Mouse (Mus musculus) ES-E14 (cell line): ENCODE results near the gene Il11ra1.
"Not testable (repeated sequence)": the region's sequence is repeated elsewhere in the genome, so short reads cannot be mapped to it uniquely, and the experiment has no call there.

ENCODE experiments used
- CHD2 ChIP-seq: IDR thresholded peaks from 2 replicates; pipeline ENCODE4 v1.6.1; 2014; ENCODE audit warnings: mild to moderate bottlenecking, low read depth, low read length, inconsistent platforms
- ZNF384 ChIP-seq: IDR thresholded peaks from 2 replicates; pipeline ENCODE4 v1.6.1; 2012; ENCODE audit warnings: low read depth, low read length, inconsistent platforms

DNA sequence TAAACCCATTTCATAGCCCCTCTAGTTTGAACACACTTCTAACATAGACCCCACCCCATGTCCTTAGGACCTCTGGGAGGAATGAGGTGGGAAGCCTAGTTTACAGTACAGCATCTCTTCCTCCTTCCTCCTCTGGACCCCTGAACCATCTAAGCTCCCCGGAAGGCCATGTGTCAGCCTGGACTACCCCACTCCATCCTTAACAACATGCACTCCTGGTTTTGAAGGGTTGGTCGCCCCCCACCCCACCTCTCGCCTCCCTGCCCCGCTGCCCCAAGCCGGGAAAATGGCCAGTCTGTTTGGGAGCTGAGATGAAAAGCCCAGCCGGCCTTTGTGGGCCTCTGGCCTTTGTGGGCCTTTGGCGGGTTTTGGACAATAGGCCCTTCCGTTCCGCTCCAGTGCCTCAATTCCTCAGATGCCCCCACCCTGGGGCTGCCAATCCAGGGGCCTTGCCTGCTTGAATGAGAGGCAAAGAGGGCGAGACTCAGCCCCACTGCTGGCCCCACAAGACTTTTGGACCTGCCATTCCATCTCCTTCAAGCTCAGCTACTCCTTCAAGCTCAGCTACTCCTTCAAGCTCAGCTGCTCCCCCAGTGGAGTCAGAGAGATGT is 13.8 kb upstream of the Il11ra1 start:
- TF ChIP-seq CHD2, ZNF384: not testable (repeated sequence)
